Mouse (Mus musculus) ES-Bruce4 (cell line): ENCODE data around the gene Gab2. TPM values are rescaled to one million over a fixed set of nuclear protein-coding genes. Genes with fewer than 3 reads are reported as not detected.

Experiments
- H3K27ac ChIP-seq: 2 replicates; pipeline ENCODE4 v1.5.1; 2012; ENCODE audit warnings: low read length, inconsistent platforms; ENCODE audit not compliant: insufficient read depth
- H3K27me3 ChIP-seq: 2 replicates; pipeline ENCODE4 v1.6.1; 2012; ENCODE audit warnings: mild to moderate bottlenecking, low read length, inconsistent platforms; ENCODE audit not compliant: control insufficient read depth, poor library complexity, insufficient read depth, severe bottlenecking
- H3K36me3 ChIP-seq: 2 replicates; pipeline ENCODE4 v1.6.1; 2012; ENCODE audit warnings: inconsistent platforms, mild to moderate bottlenecking, low read length, moderate library complexity; ENCODE audit not compliant: control insufficient read depth, poor library complexity, insufficient read depth, severe bottlenecking
- H3K4me1 ChIP-seq: one replicate; pipeline ENCODE4 v1.8.1; 2011; ENCODE audit warnings: low read length; ENCODE audit not compliant: control insufficient read depth, insufficient read depth
- H3K4me3 ChIP-seq: 2 replicates; pipeline ENCODE4 v1.5.1; 2011; ENCODE audit warnings: low read depth, mild to moderate bottlenecking, low read length
- H3K9ac ChIP-seq: 2 replicates; pipeline ENCODE4 v1.6.1; 2012; ENCODE audit warnings: low read depth, mild to moderate bottlenecking, inconsistent platforms; ENCODE audit not compliant: poor library complexity, severe bottlenecking
- H3K9me3 ChIP-seq: replicated peaks from 2 replicates; pipeline ENCODE4 v1.6.1; 2012; ENCODE audit warnings: mild to moderate bottlenecking, low read length, inconsistent platforms; ENCODE audit not compliant: control insufficient read depth, poor library complexity, insufficient read depth, severe bottlenecking
- CTCF ChIP-seq: IDR thresholded peaks from one replicate; pipeline ENCODE4 v1.8.1; 2011; ENCODE audit warnings: low read depth, low read length
- EP300 ChIP-seq: IDR thresholded peaks from 2 replicates; pipeline ENCODE4 v1.6.1; 2011; ENCODE audit warnings: low read depth, low read length; ENCODE audit not compliant: insufficient read depth
- POLR2A ChIP-seq: IDR thresholded peaks from one replicate; pipeline ENCODE4 v1.8.1; 2011; ENCODE audit warnings: low read length; ENCODE audit not compliant: insufficient read depth
- polyA plus RNA-seq: library from polyadenylated mRNA; stranded (reverse); fragments of >200 nt; gene quantifications from 2 replicates; pipeline ENCODE4 v1.2.4, GENCODE M21; 2011; ENCODE audit warnings: low read depth; ENCODE audit not compliant: missing spikeins, insufficient read depth, insufficient read length

Gene Gab2
- polyA plus RNA-seq, 1 experiment = 2.6 TPM

DNA sequence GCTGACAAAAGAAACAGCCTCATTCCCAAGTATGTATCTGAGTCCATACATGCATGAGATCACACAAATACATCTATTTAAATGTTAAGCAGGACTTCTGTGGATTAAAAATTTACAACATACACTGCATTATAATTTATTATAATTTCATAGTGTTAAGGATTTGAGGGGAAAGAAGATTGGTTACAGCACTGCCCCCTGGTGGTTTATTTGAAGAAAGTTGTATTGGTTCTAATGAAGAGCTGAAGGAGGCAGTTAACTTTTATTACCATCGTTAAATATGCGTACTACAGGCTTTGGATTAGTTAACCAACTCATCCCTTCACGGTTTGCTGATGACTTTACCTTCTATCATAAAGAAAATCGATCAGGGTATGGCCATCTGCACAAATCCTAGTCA, 3.9 kb downstream of the Gab2 start:
- no peak for TF ChIP-seq CTCF
- TF ChIP-seq EP300 = no peak
- no peak for TF ChIP-seq POLR2A

DNA sequence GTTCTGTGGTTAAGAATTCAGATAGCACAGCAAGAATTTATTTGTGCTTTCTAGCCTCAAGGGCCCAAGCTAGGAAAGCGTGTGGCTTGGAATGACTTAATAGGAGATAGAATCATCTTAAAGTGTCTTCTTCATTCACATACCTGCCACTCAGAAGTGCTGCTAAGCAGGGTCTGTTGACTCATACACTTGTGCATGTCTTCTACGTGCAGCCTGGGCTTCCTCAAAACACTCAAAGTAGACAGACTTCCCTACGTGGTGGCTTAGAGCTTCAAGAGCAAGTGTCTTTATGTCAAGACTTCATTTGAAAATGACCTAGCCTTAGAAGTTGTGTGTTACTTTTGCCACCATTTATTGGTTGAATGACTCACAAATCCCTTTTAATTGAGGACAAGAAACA, 12.9 kb downstream of the Gab2 start:
- H3K4me3 ChIP-seq = no peak overlapping the region
- no peak overlapping the region for H3K27ac ChIP-seq
- no peak for TF ChIP-seq EP300
- no peak for TF ChIP-seq POLR2A
- H3K9ac ChIP-seq = no peak overlapping the region
- H3K9me3 ChIP-seq = no peaks in the 10 kb centered on the region
- no peaks in the 10 kb centered on the region; the same call in 1 of the 2 replicates for H3K27me3 ChIP-seq
- H3K36me3 ChIP-seq = no peaks in the 10 kb centered on the region
- H3K4me1 ChIP-seq = no peaks in the 10 kb centered on the region

More for the DNA sequence above, 3.9 kb downstream of the Gab2 start:
- Histone ChIP-seq H3K9me3 (no peaks in the 10 kb centered on the region), H3K36me3 (no peaks in the 10 kb centered on the region), H3K4me1 (no peaks in the 10 kb centered on the region), H3K27ac (no peak overlapping the region), H3K27me3 (peaks cover 9% of the 10 kb centered on the region), H3K4me3 (no peak overlapping the region), H3K9ac (no peak overlapping the region)

DNA sequence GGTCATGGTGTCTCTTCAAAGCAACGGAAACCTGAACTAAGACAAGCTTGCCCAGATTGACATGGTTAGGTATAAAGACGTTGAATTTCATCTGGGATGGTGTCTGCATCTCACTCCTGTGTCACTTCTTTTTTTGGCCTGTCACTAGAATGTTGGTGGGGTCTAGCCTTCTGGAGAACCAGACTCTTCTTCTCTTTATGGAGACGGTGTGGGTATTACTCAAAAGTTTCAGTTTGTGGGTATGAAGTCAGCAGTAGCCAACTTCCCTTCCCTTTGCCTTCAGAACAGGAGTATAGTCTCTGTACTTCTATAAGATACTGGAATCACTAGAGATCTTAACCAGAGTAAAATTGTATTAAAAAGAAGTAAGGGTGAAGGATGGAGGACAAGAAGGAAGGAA, 26.7 kb downstream of the Gab2 start:
- no peaks in the 10 kb centered on the region for H3K27me3 ChIP-seq
- no peak overlapping the region for H3K27ac ChIP-seq
- H3K9me3 ChIP-seq = no peaks in the 10 kb centered on the region
- no peaks in the 10 kb centered on the region for H3K36me3 ChIP-seq
- no peak for TF ChIP-seq CTCF
- TF ChIP-seq EP300 = no peak
- no peak for TF ChIP-seq POLR2A
- H3K4me3 ChIP-seq = no peak overlapping the region
- H3K9ac ChIP-seq = no peak overlapping the region
- no peaks in the 10 kb centered on the region for H3K4me1 ChIP-seq

DNA sequence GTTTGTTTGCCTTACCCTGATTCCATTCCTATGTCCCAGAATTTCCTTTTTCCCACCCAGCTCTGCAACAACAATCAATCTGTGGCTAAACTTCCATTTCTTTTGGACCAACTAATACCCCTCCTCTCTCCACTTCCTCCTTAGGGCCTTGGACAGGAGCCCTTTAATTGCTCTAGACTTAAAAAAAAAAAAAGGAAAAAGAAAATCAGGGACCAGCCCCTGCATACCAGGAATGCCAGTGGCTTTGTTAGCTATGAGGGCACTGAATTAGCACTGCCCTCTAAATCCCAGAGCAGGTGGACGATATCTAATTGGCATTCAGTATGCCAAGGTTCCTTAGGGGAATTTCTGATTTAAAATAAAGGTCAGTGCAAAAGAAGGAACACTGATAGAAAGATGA, 47.6 kb downstream of the Gab2 start:
- Histone ChIP-seq H3K9me3 (no peaks in the 10 kb centered on the region), H3K27me3 (no peaks in the 10 kb centered on the region), H3K36me3 (no peaks in the 10 kb centered on the region), H3K4me3 (no peak overlapping the region), H3K27ac (no peak overlapping the region), H3K9ac (no peak overlapping the region), H3K4me1 (no peaks in the 10 kb centered on the region)
- TF ChIP-seq EP300 (no peak), POLR2A (no peak), CTCF (no peak)

DNA sequence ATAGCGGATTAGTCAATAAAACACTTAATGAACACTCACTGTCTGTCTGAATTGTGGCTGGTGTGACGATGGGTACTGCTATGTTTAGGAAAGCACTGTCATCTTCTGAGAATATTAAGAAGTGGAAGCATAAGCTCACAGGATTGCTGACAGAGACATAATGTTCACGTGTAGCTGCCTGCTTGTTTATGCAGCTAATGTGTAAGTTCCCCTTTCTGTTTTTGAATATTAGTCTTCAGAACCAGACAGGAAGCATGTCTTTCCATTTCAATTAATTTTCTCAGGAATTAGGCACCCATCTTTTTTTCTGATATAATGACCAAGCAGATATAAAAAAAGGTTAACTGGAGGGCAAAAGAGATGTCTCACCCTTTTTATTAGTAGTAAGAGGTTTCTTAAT, 55.1 kb downstream of the Gab2 start:
- no peaks in the 10 kb centered on the region for H3K36me3 ChIP-seq
- H3K9me3 ChIP-seq = 0 out of 2 replicates have a peak, but pooled peaks cover 4% of the 10 kb centered on the region
- H3K9ac ChIP-seq = no peak overlapping the region
- H3K27ac ChIP-seq = no peak overlapping the region
- H3K27me3 ChIP-seq = no peaks in the 10 kb centered on the region
- no peak overlapping the region for H3K4me3 ChIP-seq
- TF ChIP-seq EP300 = no peak
- TF ChIP-seq CTCF = no peak
- TF ChIP-seq POLR2A = no peak
- H3K4me1 ChIP-seq = no peaks in the 10 kb centered on the region

DNA sequence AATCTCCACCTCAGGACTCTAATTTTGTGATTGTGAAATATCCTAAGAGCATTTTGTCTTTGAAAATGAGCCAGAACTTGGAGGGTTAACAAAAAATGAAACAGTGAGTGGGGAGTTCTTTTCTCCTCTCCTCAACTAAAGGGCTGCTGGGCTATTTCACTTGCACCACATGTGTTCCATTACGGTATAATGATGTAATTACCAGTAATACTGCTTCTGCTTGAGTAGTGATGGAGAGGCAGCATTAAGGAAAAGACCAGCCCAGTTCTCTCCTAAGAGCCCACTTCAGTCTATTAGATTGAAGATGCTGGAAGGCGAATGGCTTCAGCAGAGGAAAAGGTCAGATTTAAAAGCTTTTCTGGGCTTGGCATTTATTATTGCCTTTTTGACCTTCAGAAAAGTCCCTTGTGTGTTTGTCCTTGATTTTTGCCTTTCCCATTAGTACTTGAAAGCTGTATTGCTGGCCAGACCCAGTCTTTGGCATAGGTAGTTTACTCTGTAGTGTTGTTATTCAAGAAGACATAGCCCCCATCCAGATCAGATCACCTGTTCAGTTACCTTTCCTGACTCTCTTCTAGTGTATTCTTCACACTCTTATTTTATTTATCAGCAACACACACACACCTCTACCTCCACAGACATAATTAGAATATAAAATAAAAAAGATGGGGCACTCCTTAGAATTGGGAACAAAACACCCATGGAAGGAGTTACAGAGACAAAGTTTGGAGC, 69.9 kb downstream of the Gab2 start:
- H3K9me3 ChIP-seq = no peaks in the 10 kb centered on the region
- no peaks in the 10 kb centered on the region for H3K36me3 ChIP-seq
- no peak overlapping the region for H3K4me3 ChIP-seq
- TF ChIP-seq POLR2A (no peak), EP300 (no peak), CTCF (no peak)
- no peak overlapping the region for H3K9ac ChIP-seq
- H3K27ac ChIP-seq = no peak overlapping the region
- no peaks in the 10 kb centered on the region for H3K27me3 ChIP-seq
- H3K4me1 ChIP-seq = no peaks in the 10 kb centered on the region
